In the genomic region with DNA sequence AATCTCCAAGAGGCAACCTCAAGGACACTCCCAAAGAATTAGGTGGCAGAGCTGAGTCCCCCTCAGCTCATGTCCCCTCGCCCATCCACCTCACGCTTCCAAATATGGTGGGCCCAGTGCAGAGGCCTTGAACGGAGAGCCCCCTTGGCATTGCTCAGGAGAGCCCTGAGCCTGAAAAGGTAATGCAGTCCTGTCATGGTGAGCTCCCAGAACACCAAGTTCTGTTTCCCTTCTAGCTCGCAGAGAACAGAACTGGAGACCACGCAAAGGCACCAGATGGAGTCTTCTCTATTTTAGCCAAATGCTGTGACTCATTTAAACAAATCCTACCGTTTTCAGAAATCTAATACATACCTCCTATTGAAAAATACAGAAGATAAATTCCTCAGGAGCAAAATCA, we compare ENCODE assay signal across 11 mouse cellular contexts. TPM values are rescaled to one million over a fixed set of nuclear protein-coding genes. Genes with fewer than 3 reads are reported as not detected.
A peak's percentile ranks its signal among the peaks of the same experiment; 100 is the strongest.
DNase-seq lines count a peak whose midpoint lies in the region.
"Had no signal": no experiment of that assay in that cellular context is flagged by ENCODE, and none has a peak within 500 bp of the region (broad histone marks: within the 10 kb centered on the region; RNA-seq: fewer than 3 reads in every experiment).

No protein-coding gene starts in this region.

- peak; percentile 70 to 91 for DNase-seq in layer of hippocampus, adult 18-20 months (ENCODE audit: low spot score in 2 of 2)
- DNase-seq in layer of hippocampus, postnatal 25 days (ENCODE audit: extremely low spot score in 1 of 2, low spot score in 1 of 2), result no peak
- DNase-seq in brain, adult 2 months (ENCODE audit: low read depth, low spot score), result peak; percentile 96
- peak; percentile 77 for DNase-seq in cerebellum, adult 9-11 months
- DNase-seq in left cerebral cortex, postnatal 36 days (ENCODE audit: low spot score in 2 of 2), result peak; percentile 66 to 74
- no peak for DNase-seq in heart, adult 11 months
- DNase-seq in urinary bladder, postnatal 14 days (ENCODE audit: low spot score), result no peak
- DNase-seq: adrenal gland, postnatal 10 days; gastrocnemius, postnatal 25 days; heart, postnatal 14 days; kidney, postnatal 10 days had no signal

- intact Hi-C loops in left cerebral cortex, postnatal 36 days (cut with DNase I), result no loop called here

RNA-seq across cellular contexts. Expression of gene Bsn, which starts 32.7 kb away (rescaled TPM):
- 100 to 1,000 TPM; 228 to 231 TPM for total RNA-seq in layer of hippocampus, adult 18-20 months (2021)
- 100 to 1,000 TPM; 190 to 242 TPM for total RNA-seq in layer of hippocampus, postnatal 25 days (2021)
- 100 to 1,000 TPM; 269 to 307 TPM for total RNA-seq in left cerebral cortex, postnatal 36 days (2021)

Comparison
In these comparisons a context has a peak if more than half of its experiments do, and no peak if none do; other contexts are left out.
1. DNase-seq: peak in layer of hippocampus, adult 18-20 months (2 of 2), brain, adult 2 months (single experiment), cerebellum, adult 9-11 months (single experiment) and left cerebral cortex, postnatal 36 days (2 of 2); none in layer of hippocampus, postnatal 25 days (0 of 2), heart, adult 11 months (single experiment) and urinary bladder, postnatal 14 days (single experiment).